Mouse (Mus musculus) adrenal gland, postnatal 14 days (tissue): ENCODE data around the gene Gba. TPM values are rescaled to one million over a fixed set of nuclear protein-coding genes. Genes with fewer than 3 reads are reported as not detected.

ENCODE experiments used
- DNase-seq: peaks from one replicate; pipeline ENCODE4 v3.0.0; 2021; ENCODE audit warnings: mixed read lengths
- total RNA-seq: library from RNA; stranded (reverse); gene quantifications from 2 replicates; pipeline ENCODE4 v1.2.3, GENCODE M21; 2021

Gene Gba
- total RNA-seq, 1 experiment from 2014 or later = 52.4 TPM

GRCm38 (mm10) chr3:89182531-89183057 lies 20.1 kb upstream of the Gba start:
- DNase-seq = no peak

GRCm38 (mm10) chr3:89183058-89183958 lies 19.4 kb upstream of the Gba start, which contains the start of gene Fam189b:
Gene Fam189b, plus strand, starts transcription at chr3:89183143.
- peak; percentile 93 for DNase-seq

- DNase-seq = no peak
Observed at GRCm38 (mm10) chr3:89183959-89184315, 18.8 kb upstream of the Gba start.

- no peak for DNase-seq
Observed at GRCm38 (mm10) chr3:89187197-89187596, 15.5 kb upstream of the Gba start.

- DNase-seq = no peak
Observed at GRCm38 (mm10) chr3:89187690-89188477, 14.8 kb upstream of the Gba start.

GRCm38 (mm10) chr3:89188478-89188875 lies 14.3 kb upstream of the Gba start:
- DNase-seq = no peak

- DNase-seq = no peak
Observed at GRCm38 (mm10) chr3:89190436-89190835, 12.3 kb upstream of the Gba start.

GRCm38 (mm10) chr3:89193351-89193750 lies 9.4 kb upstream of the Gba start:
- no peak for DNase-seq

GRCm38 (mm10) chr3:89193853-89194252 lies 8.9 kb upstream of the Gba start:
- DNase-seq = no peak

GRCm38 (mm10) chr3:89195979-89196877 lies 6.5 kb upstream of the Gba start:
- DNase-seq = peak; percentile 95

- no peak for DNase-seq
Observed at GRCm38 (mm10) chr3:89199839-89200238, 2.9 kb upstream of the Gba start.

- no peak for DNase-seq
Observed at GRCm38 (mm10) chr3:89203142-89203514, 400 bp downstream of the Gba start.

- DNase-seq = no peak
Observed at GRCm38 (mm10) chr3:89206079-89206478, 3.4 kb downstream of the Gba start.

GRCm38 (mm10) chr3:89206695-89207094 lies 4.0 kb downstream of the Gba start:
- no peak for DNase-seq

GRCm38 (mm10) chr3:89208075-89208657 lies 5.4 kb downstream of the Gba start:
- no peak for DNase-seq

- DNase-seq = no peak
Observed at GRCm38 (mm10) chr3:89208736-89209135, 6.0 kb downstream of the Gba start.

- no peak for DNase-seq
Observed at GRCm38 (mm10) chr3:89209731-89210130, 7.0 kb downstream of the Gba start.

GRCm38 (mm10) chr3:89210162-89210561 lies 7.4 kb downstream of the Gba start:
- DNase-seq = no peak

- peak; percentile 54 for DNase-seq
Observed at GRCm38 (mm10) chr3:89210731-89211130, 8.0 kb downstream of the Gba start.

- DNase-seq = peak; percentile 95
Observed at GRCm38 (mm10) chr3:89213803-89214530, 11.2 kb downstream of the Gba start.
